Mouse (Mus musculus): ENCODE results near the gene Nptn.

Nptn gene

DNA sequence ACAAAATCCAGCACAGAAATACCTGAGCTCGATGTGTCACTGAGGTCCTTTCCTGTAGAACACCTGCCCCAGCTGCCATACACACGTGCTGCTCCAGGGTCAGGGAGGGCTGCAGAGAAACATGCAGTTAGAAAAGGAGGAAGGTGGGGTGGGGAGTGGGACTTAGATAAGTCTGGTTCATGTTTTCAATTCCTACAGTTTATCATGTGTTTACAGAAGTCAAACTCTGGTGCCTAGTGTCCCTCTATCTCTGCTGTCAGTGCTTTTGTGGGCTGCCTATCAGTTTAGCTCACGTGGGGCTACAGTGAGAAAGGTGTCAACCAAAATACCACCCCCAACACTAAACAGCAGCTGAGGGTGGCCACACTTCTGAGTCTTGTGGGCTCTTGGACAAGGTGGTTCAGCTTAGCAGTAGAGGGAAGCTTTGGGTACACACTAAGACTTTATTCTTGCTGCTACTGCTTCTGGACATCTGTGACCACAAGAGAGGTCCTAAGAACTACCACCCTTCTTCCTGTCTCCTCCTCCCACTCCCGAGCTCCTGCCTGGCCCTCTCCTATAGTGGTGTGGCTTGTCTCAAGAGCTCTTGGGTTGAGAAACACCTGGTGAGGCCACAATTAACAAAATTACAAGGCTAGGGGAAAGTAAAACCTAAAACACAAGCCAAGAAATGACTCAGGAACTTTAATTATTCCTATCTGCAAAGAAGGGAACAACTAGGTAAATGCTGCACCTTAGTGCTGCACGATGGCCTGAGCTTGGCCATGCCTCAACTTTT lies 75.9 kb downstream of the Nptn start:
- DNase-seq: peak; percentile 44

DNA sequence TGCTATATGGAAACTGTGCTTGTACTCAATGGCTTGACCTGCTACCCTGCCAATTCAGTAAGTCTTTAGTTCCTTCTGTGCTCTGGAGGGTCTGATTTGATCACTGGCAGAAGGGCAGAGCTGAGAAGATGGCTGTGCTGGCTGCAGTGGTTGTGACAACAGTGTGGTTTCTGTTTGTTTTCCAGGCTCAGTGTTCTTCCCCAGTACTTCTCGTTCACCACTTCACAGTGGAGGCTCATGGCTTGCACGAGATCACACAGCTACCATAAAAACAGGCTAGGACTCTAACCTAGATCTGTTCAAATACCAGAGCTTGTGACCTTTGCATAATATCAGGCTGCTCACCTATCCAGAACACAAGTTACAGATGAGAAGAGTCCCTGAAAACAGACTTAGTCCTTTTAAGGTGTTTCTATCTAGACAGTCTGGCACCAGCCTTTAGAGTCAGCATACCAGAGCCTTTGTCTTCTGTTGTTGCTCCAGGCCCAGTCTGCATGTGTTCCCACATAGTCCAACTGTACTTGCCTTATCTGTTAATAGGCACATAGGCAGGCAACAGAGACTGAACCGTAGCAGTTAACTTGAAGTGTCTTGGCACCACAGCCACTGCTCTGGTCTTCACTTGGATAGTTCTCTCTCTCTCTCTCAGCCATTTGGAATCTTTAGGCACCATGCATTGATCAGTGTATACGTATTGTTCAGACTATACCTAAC lies 76.7 kb downstream of the Nptn start:
- DNase-seq: no peak

DNA sequence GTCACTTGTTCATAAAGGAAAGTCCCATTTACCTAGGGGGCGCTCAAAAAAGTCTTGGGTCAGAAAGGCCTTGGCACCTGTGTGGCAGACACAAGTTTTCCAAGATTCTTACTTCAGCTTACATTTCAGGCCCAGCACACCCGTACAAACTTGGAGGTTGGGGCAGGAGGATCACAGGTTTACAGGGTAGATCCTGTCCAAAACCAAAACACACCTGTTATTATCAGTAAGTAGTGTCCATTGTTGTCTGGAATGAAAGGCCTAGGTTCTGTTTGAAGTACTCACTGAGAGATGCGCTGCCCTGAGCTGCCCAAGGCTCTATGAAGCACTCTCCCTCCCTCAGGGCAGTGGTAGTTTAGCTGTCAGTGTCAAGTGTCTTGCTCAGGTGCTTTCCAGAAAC lies 77.3 kb downstream of the Nptn start:
- DNase-seq: no peak

DNA sequence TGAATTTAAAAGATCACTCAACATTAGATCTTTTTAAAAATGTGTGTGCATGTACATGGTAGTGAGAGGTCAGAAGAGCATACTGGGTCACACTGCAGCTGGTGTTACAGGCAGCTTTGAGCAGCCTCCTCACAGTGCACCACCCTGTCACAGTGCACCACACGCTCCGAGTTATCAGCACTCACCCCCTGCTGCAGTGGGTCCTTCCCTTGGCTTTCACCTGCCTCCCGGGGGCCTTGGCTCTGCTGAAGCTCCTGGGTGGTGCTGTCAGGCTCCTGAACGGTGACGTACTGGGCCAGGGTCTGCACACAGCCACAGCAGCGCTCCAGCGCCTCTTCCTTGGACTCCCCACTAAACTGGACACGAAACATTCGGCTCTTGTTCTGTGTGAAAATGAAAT lies 77.9 kb downstream of the Nptn start:
- no peak for DNase-seq

DNA sequence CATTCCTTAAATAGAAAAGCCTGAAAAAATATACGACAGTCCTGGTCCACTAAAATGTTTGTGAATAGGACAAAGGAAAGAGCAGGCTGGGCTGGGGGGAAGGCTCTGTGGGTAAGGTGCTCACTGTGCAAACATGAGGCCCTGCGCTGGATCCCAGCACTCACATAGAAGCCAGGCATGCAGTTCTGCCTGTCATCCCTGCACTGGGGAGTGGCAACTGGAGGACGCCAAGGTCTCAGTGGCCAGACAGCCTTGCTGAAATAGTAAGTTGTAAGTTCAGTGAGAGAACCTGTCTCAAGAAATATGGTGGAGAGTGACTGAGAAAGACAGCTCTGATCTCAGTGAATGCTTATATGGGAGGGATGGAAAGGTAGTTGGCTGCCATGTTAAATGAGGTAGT lies 78.6 kb downstream of the Nptn start:
- DNase-seq: no peak

DNA sequence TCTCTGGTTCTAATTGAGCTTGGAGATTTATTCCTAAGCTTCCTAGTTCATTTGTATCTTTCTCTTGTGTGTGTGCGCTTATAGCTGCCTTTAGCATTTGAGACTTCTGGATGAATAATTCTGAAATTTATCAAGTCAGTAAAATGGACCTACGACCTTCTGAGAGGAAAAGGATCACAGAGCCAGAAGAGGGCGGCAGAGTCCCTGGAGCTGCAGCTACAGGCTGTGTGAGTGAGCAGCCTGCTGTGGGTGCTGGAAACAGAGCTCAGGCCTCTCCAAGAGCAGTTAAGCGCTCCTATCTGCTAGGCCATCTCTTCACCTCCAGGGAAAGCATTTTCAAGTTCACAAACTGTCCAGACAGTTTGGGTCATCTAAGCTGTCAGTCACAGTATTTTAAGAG lies 80.0 kb downstream of the Nptn start:
- DNase-seq: no peak

DNA sequence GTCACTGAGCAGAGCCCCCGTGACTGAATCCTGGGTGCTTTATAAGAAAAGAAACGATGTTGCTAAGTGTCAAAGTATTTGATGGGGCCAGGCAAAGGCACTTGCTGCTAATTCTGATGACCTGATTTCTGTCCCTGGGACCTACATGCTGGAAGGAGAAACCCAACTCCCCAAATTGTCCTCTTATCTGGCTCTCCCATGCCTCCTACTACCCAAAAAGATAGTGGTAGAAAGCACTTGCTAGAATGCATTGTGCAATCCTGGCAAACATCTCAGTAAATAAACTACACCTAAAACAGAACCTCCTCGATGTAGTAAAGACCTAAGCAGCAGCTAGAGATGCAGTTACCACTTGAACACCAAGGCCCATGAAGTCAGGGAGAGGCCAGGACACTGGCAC lies 80.8 kb downstream of the Nptn start:
- no peak for DNase-seq

DNA sequence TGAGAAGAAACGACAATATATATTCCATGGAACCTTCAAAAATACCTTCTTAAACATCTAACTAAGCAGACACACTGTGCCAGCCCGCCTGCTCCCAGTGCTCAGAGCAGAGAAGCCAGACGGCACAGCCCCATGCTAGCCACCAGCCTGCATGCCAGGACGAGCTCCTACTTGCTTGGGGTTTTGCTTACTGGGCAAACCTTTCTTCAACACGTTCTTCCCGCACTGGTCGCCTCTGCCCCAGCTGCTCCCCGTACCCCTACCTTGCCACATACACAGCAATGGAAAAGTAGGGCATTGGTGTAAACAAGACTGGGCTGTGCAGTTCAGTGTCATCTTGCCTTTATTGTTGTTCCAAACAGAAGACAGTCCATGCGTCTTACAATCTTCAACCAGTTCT lies 83.5 kb downstream of the Nptn start:
- DNase-seq: no peak

DNA sequence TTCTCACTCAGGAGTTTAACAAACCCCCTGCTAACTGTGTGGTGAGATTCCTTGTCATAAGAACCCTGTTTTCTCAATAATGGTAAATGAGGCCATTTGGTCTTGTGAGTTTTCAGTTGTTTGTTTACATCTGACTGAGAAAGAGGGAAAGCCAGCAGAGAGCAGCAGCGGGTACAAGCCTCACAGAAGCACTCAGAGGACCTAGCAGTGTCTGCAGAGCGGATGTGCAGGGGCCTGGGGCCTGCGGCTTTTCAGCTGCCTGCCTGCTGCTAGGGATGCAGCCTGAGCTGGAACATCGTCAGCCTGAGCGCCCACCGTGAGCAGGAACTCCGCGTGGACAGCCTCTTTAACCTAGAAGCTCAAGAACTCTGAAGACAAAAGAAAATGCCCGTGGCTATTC lies 84.2 kb downstream of the Nptn start:
- DNase-seq: no peak

DNA sequence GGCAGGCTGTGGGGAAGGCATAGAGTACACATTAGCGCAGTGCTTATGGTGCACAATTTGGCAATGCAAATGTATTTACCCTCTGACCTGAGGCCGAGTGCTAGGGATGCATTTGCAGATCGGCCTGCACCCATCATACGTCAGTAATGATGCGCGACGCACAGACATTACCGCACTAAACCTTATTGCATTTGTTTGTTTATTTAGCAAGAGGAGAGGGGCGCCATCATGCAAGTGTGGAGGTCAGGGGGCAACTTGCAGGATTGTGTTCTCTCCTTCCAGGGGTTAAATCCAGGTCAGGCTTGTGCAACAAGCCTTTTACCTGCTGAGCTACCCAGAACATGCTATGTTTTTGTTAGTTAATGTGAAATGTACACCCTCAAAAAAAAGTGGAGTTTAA lies 85.2 kb downstream of the Nptn start:
- DNase-seq: no peak

DNA sequence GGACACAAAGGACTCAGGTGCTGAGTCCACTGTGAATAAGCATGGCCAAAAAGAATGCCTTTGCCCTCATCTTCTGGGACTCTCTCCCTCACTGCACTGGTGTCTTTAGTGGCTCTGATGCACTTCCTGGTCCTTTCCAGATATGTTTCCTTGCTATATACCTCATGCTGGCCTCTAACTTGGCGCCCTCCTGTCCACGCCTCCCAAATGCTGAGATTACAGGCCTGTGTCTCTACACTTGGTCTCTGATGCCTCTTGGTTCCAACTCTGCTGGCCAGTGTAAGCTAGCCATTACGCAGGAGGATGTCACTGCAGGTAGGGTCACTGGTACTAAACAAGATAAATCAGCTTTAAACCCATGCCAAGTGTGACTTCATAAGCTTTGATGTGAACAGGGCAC lies 86.1 kb downstream of the Nptn start:
- DNase-seq: no peak

DNA sequence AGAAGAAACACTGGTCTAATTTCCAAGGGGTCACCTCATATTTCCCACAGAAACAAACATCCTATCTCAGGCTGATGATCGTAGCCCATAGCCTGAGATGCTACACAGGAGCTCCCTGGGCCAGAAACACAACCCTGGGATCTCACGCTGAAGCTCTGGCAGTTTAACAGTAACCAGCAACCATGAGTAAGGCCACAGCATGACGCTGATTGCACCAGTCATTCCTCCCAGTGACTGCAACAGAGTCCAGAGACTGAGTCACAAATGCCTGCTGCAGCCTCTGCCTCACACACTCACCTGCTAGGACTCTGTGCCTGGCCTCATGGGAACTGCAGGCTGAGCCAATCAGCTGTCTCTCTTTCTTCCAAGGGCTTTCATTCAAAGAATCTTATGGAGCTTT lies 87.0 kb downstream of the Nptn start:
- no peak for DNase-seq

DNA sequence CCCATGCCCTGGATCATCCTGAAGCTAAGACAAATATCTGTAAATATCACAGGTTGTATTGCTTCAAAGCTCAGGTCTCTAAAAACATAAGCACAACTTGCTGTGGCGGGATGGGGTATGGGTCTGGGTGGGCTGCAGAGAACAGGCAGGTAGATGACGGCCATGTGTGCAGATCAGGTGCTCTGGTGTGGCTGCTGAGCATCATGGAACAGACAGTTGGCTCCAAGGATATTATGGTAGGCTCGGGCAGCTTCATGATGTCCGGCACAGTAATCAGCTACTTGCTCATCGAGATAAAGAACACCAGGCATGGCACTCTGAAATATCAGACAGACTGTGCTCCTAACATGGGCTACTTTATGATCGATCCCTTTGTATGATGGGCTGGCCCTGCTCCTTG lies 87.8 kb downstream of the Nptn start:
- no peak for DNase-seq

DNA sequence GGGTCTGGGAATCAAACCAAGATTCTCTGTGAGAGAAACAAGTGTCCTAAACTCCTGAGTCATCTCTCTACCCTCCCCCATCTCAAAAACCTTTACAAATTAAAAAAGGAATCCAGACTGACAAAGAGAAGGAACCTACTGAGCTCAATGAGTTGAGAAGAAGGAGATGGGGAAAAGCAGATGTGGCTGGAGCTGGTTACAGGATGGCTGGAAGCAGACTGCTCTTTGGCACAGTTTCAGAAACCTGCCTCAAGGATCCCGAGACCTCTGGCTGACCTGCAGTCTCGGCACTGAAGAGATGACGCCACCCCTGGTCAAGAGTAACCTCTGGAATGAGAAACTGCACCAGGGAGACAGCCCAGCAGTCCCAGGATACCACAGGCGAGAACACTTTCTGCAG lies 90.4 kb downstream of the Nptn start:
- peak; percentile 66 for DNase-seq

DNA sequence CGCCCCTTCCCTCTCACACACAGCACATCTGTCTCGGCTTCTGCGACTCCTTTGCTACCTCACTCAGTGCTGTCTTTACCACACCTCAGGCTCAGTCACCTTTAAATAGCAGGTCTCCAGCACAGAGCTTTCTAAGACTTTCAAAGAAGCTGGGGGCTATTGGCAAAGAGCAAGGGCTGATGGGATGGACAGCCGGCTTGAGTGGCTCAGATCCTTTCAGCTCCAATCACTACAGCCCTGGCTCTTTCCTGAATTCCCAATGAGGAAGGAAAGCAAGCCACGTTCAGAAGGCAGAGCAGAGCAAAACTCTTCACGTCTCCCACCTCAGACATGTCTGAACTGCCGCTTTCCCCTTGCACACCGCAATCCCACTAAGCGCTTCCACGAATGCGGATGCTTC lies 92.7 kb downstream of the Nptn start:
- DNase-seq: no peak

DNA sequence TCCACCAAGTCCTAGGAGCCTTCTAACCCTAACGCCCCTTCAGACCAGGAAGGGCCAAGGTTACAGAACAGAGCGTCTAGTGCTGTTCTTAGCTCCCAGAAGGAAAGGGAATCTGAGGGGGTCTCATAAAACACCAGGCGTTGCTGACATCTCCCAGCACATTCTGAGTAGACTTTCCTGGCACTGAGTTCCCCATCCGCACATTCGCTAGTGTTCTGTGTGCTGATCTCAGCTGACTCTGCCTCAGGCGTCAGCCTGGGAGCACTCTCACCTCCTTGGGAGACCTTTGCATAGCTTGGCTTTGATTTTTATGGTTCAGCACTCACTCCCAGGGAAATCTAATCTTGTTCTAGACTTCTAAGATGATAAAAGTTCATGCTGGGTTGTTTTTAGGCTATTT lies 93.3 kb downstream of the Nptn start:
- no peak for DNase-seq

DNA sequence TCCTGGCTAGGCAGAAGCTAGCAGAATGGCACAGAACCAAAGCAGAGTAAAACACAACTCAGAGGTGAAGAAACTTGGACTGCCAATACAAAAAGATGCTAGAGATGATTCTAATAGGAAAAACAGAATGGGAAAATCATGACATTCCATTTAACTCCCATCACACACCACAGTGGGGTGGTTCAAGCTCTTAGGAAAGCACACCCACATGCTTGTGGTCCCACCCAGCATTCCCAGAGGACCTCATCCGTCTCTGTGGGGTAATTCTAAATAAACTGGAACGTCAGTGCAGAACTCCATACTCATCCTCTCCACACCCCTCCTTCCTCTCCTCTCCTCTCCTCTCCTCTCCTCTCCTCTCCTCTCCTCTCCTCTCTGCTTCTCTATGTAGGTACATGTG lies 99.4 kb downstream of the Nptn start:
- no peak for DNase-seq

DNA sequence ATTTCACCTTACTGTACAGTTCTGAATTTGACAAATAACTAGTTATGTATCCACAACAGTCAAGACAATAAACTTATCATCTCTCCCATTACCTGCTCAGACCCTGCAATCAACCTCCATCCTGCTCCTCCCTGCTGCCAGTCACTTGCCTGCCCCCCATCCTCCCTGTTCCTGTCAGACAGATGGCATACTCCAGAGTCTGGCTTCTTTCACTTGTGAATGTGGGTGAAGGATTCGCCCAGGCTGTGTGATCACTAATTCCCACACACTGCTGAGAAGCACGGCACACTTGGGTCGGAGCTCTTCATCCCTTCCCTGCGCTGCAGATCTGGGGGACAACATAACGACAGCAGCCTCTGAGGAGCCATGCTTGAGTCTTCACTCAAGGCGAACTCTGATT lies 100.1 kb downstream of the Nptn start:
- no peak for DNase-seq

DNA sequence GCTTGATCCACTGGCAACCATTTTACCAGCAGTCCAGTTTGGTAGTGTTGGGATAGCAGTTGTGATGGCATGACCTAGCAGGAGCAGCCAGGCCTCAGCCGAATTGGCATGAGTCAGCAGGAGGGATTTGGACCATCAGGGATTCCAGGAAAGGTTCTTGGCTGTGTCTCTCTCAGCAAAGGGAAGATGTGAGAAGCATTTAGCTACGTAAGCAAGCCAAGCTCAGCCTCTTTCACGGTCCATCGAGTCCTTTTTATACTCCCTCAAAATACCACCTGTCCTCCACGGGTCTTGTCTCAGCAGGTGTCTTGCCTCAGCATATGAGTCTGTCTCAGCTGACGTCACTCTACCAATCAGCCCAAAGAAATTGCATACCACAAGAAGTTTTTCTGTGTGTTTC lies 101.3 kb downstream of the Nptn start:
- no peak for DNase-seq

DNA sequence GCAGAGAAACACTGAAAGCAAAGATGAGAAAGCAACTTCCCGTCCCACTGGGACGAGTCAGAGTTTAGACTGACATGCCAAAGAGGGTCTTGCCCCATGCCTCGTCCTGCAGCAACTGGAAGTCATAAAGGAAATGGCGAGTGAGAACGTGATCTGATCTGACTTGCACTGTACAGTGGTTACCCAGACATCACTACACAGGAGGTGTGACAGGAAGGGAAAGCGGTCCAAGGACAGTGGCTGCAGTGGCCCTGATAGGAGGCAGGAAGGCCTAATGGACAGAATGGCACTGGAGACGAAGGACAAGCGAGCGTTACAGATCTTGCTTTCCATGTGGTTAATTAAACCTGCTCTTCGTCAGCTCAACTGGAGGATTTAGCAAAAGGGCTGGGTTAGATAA lies 103.2 kb downstream of the Nptn start:
- no peak for DNase-seq

DNA sequence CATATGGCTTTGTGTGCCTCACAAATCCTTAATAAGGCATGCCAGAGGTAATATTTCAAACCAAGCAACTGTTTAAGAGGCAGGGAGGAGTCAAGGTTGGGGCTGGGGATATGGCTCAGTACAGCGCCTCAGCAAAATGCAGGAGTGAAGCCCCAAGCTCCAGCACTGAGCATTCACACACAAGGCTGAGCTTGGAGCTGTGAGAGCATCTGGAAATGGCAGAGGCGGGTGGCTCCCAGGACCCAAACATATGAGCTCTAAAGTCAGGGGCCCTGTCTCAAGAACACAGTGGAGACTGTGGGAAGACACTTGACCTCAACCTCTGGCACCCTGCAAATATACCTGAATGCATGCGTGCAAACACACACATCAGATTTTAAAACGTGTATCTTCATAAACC lies 106.0 kb downstream of the Nptn start:
- no peak for DNase-seq

DNA sequence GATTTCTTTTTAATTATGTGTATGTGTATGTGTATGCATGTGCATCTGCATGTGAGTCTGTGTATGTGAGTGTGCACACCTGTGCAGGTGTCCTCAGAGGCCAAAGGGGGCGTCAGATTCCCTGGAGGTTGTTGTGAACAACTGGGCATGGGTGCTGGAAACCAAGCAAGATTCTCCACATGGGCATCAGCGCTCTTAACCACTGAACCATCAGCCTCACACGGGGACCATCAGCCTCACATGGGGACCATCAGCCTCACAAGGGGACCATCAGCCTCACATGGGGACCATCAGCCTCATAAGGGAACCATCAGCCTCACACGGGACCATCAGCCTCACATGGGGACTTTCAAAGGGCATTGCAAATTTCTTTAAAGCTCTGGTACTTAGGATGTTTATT lies 108.7 kb downstream of the Nptn start:
- DNase-seq: no peak

DNA sequence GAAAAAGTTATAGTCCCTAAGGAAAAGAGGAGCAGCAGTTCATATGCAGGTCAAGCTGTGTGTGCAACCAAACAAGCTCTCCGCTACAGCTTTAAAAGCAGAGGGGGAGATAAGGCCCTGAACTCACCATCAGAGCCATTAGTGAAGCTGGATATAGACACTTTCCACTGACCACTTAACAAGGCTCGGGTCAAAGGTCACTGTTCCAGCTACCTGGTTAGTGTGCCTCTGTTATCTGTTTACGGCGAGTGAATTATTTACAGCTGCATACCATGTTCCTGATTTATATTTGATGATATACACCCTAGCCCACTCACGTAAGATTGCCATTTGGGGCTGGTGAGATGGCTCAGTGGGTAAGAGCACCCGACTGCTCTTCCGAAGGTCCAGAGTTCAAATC lies 109.4 kb downstream of the Nptn start:
- no peak for DNase-seq

DNA sequence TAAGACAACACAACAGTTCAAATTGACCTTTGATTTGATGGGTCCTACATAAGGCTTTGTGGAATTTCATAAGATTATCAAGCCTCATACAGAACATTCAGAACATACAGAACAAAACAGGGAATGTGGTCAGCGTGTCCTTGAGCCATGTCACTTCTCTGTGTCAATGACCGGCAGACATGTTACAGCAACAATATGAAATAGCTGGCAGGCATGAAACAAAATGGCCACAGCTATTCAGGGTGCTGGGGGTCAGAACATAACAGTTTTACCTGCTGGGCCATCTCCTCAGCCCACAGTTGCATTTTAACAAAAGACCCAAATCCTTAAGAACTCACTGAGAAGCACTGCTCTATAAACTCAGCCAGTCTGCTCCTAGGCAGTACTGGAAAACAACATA lies 116.4 kb downstream of the Nptn start:
- no peak for DNase-seq

DNA sequence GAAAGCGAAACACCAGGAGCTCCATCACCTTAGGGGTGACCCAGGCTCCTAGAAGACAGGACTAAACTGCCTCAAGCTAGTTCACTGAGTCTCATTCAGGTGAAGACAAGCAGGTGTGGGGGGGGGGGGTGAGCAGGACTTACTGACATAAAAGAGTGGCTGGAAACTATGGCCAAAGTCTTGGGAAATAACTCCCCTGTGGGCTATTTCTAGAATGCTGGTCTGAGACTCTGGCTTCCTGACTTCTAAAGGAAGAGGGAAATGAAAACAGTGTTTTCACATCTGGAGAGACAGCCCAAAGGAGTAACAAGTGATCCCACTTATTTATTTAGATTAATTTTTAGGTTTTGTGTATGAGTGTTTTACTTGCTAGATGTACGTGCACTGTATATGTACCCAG lies 119.7 kb downstream of the Nptn start:
- no peak for DNase-seq
